Mouse (Mus musculus): ENCODE data around the gene Amot.

GRCm38 (mm10) chrX:145501666-145502355 is 3.2 kb downstream of the Amot start:
- TF ChIP-seq EP300 (optimal IDR thresholded peaks at IDR 0.05) (no peak), CTCF (IDR thresholded peaks at IDR 0.05; ENCODE audit: low read depth) (no peak)
